Mouse (Mus musculus): ENCODE results near the gene Mansc4.

The Mansc4 gene

GRCm38 (mm10) chr6:147086594-147087225 lies at the start of gene Mansc4:
Mansc4 (minus strand) TSS chr6:147087032.
- DNase-seq (ENCODE audit: low spot score): no peak

GRCm38 (mm10) chr6:147127239-147127638 lies 40.4 kb upstream of the Mansc4 start:
- DNase-seq (ENCODE audit: low spot score): no peak

GRCm38 (mm10) chr6:147121320-147121719 lies 34.5 kb upstream of the Mansc4 start:
- DNase-seq (ENCODE audit: low spot score): no peak

- DNase-seq (ENCODE audit: low spot score): no peak
Measured at GRCm38 (mm10) chr6:147118190-147118589, 31.4 kb upstream of the Mansc4 start.

- DNase-seq (ENCODE audit: low spot score): no peak
Measured at GRCm38 (mm10) chr6:147117764-147118163, 30.9 kb upstream of the Mansc4 start.

- DNase-seq (ENCODE audit: low spot score): peak; percentile 51
Measured at GRCm38 (mm10) chr6:147116579-147116978, 29.7 kb upstream of the Mansc4 start.

GRCm38 (mm10) chr6:147109283-147109682 lies 22.5 kb upstream of the Mansc4 start:
- no peak for DNase-seq (ENCODE audit: low spot score)

GRCm38 (mm10) chr6:147106716-147107115 lies 19.9 kb upstream of the Mansc4 start:
- no peak for DNase-seq (ENCODE audit: low spot score)

GRCm38 (mm10) chr6:147105529-147105928 lies 18.7 kb upstream of the Mansc4 start:
- no peak for DNase-seq (ENCODE audit: low spot score)

- no peak for DNase-seq (ENCODE audit: low spot score)
Measured at GRCm38 (mm10) chr6:147102293-147102692, 15.5 kb upstream of the Mansc4 start.

GRCm38 (mm10) chr6:147099458-147100277 lies 12.8 kb upstream of the Mansc4 start:
- DNase-seq (ENCODE audit: low spot score): no peak

- no peak for DNase-seq (ENCODE audit: low spot score)
Measured at GRCm38 (mm10) chr6:147097346-147097929, 10.6 kb upstream of the Mansc4 start.

GRCm38 (mm10) chr6:147096934-147097333 lies 10.1 kb upstream of the Mansc4 start:
- DNase-seq (ENCODE audit: low spot score): no peak

GRCm38 (mm10) chr6:147096109-147096508 lies 9.3 kb upstream of the Mansc4 start:
- no peak for DNase-seq (ENCODE audit: low spot score)

- no peak for DNase-seq (ENCODE audit: low spot score)
Measured at GRCm38 (mm10) chr6:147094771-147095170, 7.9 kb upstream of the Mansc4 start.

- no peak for DNase-seq (ENCODE audit: low spot score)
Measured at GRCm38 (mm10) chr6:147092136-147092535, 5.3 kb upstream of the Mansc4 start.

GRCm38 (mm10) chr6:147091136-147092120 lies 4.6 kb upstream of the Mansc4 start, which contains the start of gene Klhl42:
Klhl42 (plus strand) TSS chr6:147091379.
- peak; percentile 43 for DNase-seq (ENCODE audit: low spot score)

GRCm38 (mm10) chr6:147090191-147090590 lies 3.4 kb upstream of the Mansc4 start:
- no peak for DNase-seq (ENCODE audit: low spot score)

GRCm38 (mm10) chr6:147088517-147088916 lies 1.7 kb upstream of the Mansc4 start:
- DNase-seq (ENCODE audit: low spot score): no peak

- DNase-seq (ENCODE audit: low spot score): no peak
Measured at GRCm38 (mm10) chr6:147087736-147088135, 904 bp upstream of the Mansc4 start.

- no peak for DNase-seq (ENCODE audit: low spot score)
Measured at GRCm38 (mm10) chr6:147085398-147086040, 1.3 kb downstream of the Mansc4 start.
